Mouse (Mus musculus) heart, embryonic 14.5 days (tissue): ENCODE data around the gene Ces1f. TPM values are rescaled to one million over a fixed set of nuclear protein-coding genes. Genes with fewer than 3 reads are reported as not detected.

Experiments used
- ATAC-seq: fragments of 200-750 bp; cut with Nextera tagmentation; 2 replicates; pipeline ENCODE4 v1.8.0; 2017; ENCODE audit warnings: low read depth, moderate TSS enrichment; ENCODE audit not compliant: insufficient number of reproducible peaks, insufficient read depth, low FRiP score
- H3K27ac ChIP-seq, 2 experiments: fragments of 200-500 bp in 1 of 2; fragments of 300-500 bp in 1 of 2; sonication (generic) in 1 of 2; replicated peaks in 1 of 2; 2 replicates each; pipeline ENCODE4 v1.5.1; 2012 to 2014; ENCODE audit warnings: low read depth in 2 of 2, low read length in 2 of 2, control low read depth in 1 of 2, mild to moderate bottlenecking in 1 of 2, mixed read lengths in 1 of 2; ENCODE audit not compliant: control insufficient read depth in 1 of 2, insufficient read depth in 1 of 2
- H3K27me3 ChIP-seq: fragments of 300-500 bp; sonication (generic); 2 replicates; pipeline ENCODE4 v1.6.1; 2014; ENCODE audit warnings: mild to moderate bottlenecking, low read length, control low read depth; ENCODE audit not compliant: control insufficient read depth, insufficient read depth
- H3K36me3 ChIP-seq: fragments of 300-500 bp; sonication (generic); 2 replicates; pipeline ENCODE4 v1.6.1; 2014; ENCODE audit warnings: mild to moderate bottlenecking, control low read depth, low read length, mixed read lengths; ENCODE audit not compliant: control insufficient read depth, insufficient read depth
- H3K4me1 ChIP-seq, 2 experiments: fragments of 200-500 bp in 1 of 2; fragments of 300-500 bp in 1 of 2; sonication (generic) in 1 of 2; 2 replicates each; pipeline ENCODE4 v1.6.1; 2012 to 2014; ENCODE audit warnings: low read length in 2 of 2, control low read depth in 1 of 2, mixed read lengths in 1 of 2; ENCODE audit not compliant: control insufficient read depth in 2 of 2, insufficient read depth in 2 of 2
- H3K4me2 ChIP-seq: fragments of 300-500 bp; sonication (generic); 2 replicates; pipeline ENCODE4 v1.6.1; 2014; ENCODE audit warnings: mild to moderate bottlenecking, low read length
- H3K4me3 ChIP-seq, 2 experiments: fragments of 200-500 bp in 1 of 2; fragments of 300-500 bp in 1 of 2; sonication (generic) in 1 of 2; 2 replicates each; pipeline ENCODE4 v1.5.1; 2012 to 2014; ENCODE audit warnings: low read length in 2 of 2, mild to moderate bottlenecking in 2 of 2, control low read depth in 1 of 2, low read depth in 1 of 2, moderate library complexity in 1 of 2; ENCODE audit not compliant: control insufficient read depth in 1 of 2, insufficient read depth in 1 of 2
- H3K9ac ChIP-seq: fragments of 300-500 bp; sonication (generic); 2 replicates; pipeline ENCODE4 v1.6.1; 2014; ENCODE audit warnings: mild to moderate bottlenecking, low read length
- H3K9me3 ChIP-seq: fragments of 300-500 bp; sonication (generic); 2 replicates; pipeline ENCODE4 v1.6.1; 2016; ENCODE audit warnings: low read length, control low read depth; ENCODE audit not compliant: control insufficient read depth
- WGBS: fragments of 180-500 bp; shearing (Covaris S2); extraction: QIAGEN DNeasy Blood & Tissue Kit; methylation state at CpG from one replicate; pipeline ENCODE4 v1.1.7; 2014; 5-methylcytosine and 5-hydroxymethylcytosine counted together
- polyA plus RNA-seq: library from polyadenylated mRNA; unstranded; fragments of >200 nt; fragmentation: Nextera tagmentation; extraction: Ambion mirVana; gene quantifications from 2 replicates; pipeline ENCODE4 v1.2.1, GENCODE M21; 2014

Gene Ces1f
- polyA plus RNA-seq, result not detected in 2 replicates

DNA sequence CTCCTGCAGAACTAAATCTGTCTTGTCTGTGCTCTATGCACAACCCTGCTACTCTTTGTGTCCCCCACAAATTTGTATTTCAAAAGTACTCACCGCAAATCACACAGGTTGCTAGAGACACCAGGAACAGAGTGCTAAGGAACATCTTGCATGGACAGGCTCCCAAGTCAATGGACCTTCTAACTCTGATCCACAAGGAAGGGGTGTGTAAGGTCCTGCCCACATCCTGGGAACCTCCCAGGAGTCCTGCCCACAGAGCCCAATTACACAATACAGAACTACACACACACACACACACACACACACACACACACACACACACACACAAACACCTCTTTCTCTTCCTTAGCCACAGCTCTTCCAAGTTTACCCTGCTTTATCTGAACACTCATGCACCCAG, at the start of gene Ces1f:
Gene Ces1f, minus strand, starts transcription at position 192 of the 400 bp plus-strand sequence.
- WGBS, result 86% methylated on average over 1 of the region's 1 CpGs
- no peaks in the 10 kb centered on the region for H3K4me1 ChIP-seq
- H3K9me3 ChIP-seq, result no peaks in the 10 kb centered on the region
- ATAC-seq, result no peak
- H3K27me3 ChIP-seq, result no peaks in the 10 kb centered on the region
- no peak within 1 kb of the TSS for H3K4me3 ChIP-seq
- H3K27ac ChIP-seq, result no peak within 1 kb of the TSS
- H3K4me2 ChIP-seq, result no peak within 1 kb of the TSS
- H3K9ac ChIP-seq, result no peak within 1 kb of the TSS
- no peaks in the 10 kb centered on the region for H3K36me3 ChIP-seq

GRCm38 (mm10) chr8:93325123-93325522, 45.6 kb upstream of the Ces1f start:
- no peak for ATAC-seq

GRCm38 (mm10) chr8:93317031-93317430, 37.5 kb upstream of the Ces1f start:
- ATAC-seq, result no peak
- H3K4me2 ChIP-seq, result no peak overlapping the region
- no peaks in the 10 kb centered on the region for H3K9me3 ChIP-seq
- H3K27ac ChIP-seq, result no peak overlapping the region
- no peaks in the 10 kb centered on the region for H3K27me3 ChIP-seq
- 80% methylated on average over 2 of the region's 2 CpGs for WGBS
- H3K36me3 ChIP-seq, result no peaks in the 10 kb centered on the region
- no peak overlapping the region for H3K4me3 ChIP-seq
- no peak overlapping the region for H3K9ac ChIP-seq
- H3K4me1 ChIP-seq, result no peaks in the 10 kb centered on the region

More at GRCm38 (mm10) chr8:93325123-93325522, 45.6 kb upstream of the Ces1f start:
- WGBS, result 66% methylated on average over 2 of the region's 2 CpGs
- Histone ChIP-seq H3K4me2 (no peak overlapping the region), H3K9ac (no peak overlapping the region), H3K27me3 (no peaks in the 10 kb centered on the region), H3K4me3 (no peak overlapping the region), H3K4me1 (no peaks in the 10 kb centered on the region), H3K36me3 (no peaks in the 10 kb centered on the region), H3K9me3 (no peaks in the 10 kb centered on the region), H3K27ac (no peak overlapping the region)

DNA sequence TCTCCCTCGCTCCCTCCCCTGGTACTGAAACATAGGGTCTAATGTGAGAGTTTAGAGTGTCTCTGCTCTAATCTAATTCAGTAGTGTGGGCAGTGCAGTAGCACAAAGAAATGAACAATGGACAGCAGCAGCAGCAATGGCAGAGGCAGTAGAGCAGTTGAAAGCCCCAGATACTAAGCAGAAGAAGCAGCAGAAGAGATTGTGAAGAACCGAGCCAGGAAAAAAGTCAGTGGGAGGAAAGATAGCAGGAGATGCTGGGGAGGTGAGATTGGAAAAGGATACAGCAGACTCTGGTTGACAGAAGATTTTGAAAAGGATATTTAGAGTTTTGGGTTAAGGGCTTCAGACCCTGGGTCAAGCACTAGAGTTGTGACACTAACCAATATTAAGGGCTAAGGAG, 36.0 kb upstream of the Ces1f start:
- Histone ChIP-seq H3K9me3 (no peaks in the 10 kb centered on the region), H3K27ac (no peak overlapping the region), H3K36me3 (no peaks in the 10 kb centered on the region), H3K4me2 (no peak overlapping the region), H3K9ac (no peak overlapping the region), H3K4me3 (no peak overlapping the region), H3K4me1 (no peaks in the 10 kb centered on the region), H3K27me3 (no peaks in the 10 kb centered on the region)
- no peak for ATAC-seq
- WGBS, result 56% methylated on average over 2 of the region's 2 CpGs

GRCm38 (mm10) chr8:93283896-93284295, 4.3 kb upstream of the Ces1f start:
- no peaks in the 10 kb centered on the region for H3K9me3 ChIP-seq
- H3K4me2 ChIP-seq, result no peak overlapping the region
- no peaks in the 10 kb centered on the region for H3K27me3 ChIP-seq
- H3K36me3 ChIP-seq, result no peaks in the 10 kb centered on the region
- no peak overlapping the region for H3K9ac ChIP-seq
- ATAC-seq, result no peak
- WGBS, result 68% methylated on average over 2 of the region's 2 CpGs
- no peaks in the 10 kb centered on the region for H3K4me1 ChIP-seq
- H3K27ac ChIP-seq, result no peak overlapping the region
- H3K4me3 ChIP-seq, result no peak overlapping the region

GRCm38 (mm10) chr8:93282349-93282748, 2.8 kb upstream of the Ces1f start:
- 71% methylated on average over 3 of the region's 3 CpGs for WGBS
- ATAC-seq, result no peak
- Histone ChIP-seq H3K4me3 (no peak overlapping the region), H3K4me1 (no peaks in the 10 kb centered on the region), H3K36me3 (no peaks in the 10 kb centered on the region), H3K4me2 (no peak overlapping the region), H3K9me3 (no peaks in the 10 kb centered on the region), H3K9ac (no peak overlapping the region), H3K27me3 (no peaks in the 10 kb centered on the region), H3K27ac (no peak overlapping the region)

DNA sequence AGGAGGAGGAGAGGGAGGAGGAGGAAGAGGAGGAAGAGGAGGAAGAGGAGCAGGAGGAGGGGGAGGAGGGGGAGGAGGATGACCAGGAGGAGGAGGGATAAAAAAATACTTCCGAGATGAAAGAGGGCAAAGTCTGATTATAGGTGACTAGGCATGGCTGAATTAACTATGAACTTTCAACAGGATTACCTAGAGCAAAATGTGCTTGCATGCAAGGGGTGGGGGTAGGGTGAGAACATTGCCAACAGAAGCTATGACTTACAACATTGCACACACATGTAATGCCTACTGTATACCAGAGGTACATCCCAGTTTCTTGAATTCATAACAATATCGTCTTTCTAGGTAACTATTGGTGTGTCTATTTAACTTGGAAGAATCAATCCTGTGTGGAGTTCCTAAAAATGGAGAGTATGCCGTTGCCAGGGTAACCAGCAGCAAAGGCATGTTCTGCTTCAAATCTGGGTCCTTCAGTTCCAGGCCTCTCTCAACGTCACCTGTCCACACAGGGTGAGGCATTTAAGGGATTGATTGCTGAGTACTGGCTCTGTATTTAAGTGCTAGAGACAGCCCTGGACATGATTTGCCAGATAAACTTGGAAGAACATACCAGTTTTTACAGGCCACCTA, 1.3 kb downstream of the Ces1f start:
- Histone ChIP-seq H3K4me2 (no peak overlapping the region), H3K9ac (no peak overlapping the region), H3K36me3 (no peaks in the 10 kb centered on the region), H3K9me3 (no peaks in the 10 kb centered on the region), H3K27ac (no peak overlapping the region), H3K27me3 (no peaks in the 10 kb centered on the region), H3K4me1 (no peaks in the 10 kb centered on the region), H3K4me3 (no peak overlapping the region)
- WGBS, result 65% methylated on average over 4 of the region's 4 CpGs
- ATAC-seq, result no peak

- Histone ChIP-seq H3K4me1 (no peaks in the 10 kb centered on the region), H3K27me3 (no peaks in the 10 kb centered on the region), H3K36me3 (no peaks in the 10 kb centered on the region), H3K27ac (no peak overlapping the region), H3K4me2 (no peak overlapping the region), H3K4me3 (no peak overlapping the region), H3K9ac (no peak overlapping the region), H3K9me3 (no peaks in the 10 kb centered on the region)
- 77% methylated on average over 4 of the region's 4 CpGs for WGBS
- no peak for ATAC-seq
These were observed 4.9 kb downstream of the Ces1f start for GRCm38 (mm10) chr8:93274609-93275008.
